Mouse (Mus musculus): ENCODE data around the gene Ccdc71l.

GRCm38 (mm10) chr12:32346121-32346520 lies 32.4 kb upstream of the Ccdc71l start:
- TF ChIP-seq CTCF (conservative IDR thresholded peaks at IDR 0.05; ENCODE audit: low read length) (no peak), POU5F1 (IDR thresholded peaks at IDR 0.05; ENCODE audit: borderline replicate concordance, low read length) (no peak)
